Mouse (Mus musculus) heart, embryonic 16.5 days (tissue): ENCODE measurements around the gene Etfrf1. TPM values are rescaled to one million over a fixed set of nuclear protein-coding genes. Genes with fewer than 3 reads are reported as not detected.

Source experiments
- ATAC-seq: fragments of 200-750 bp; cut with Nextera tagmentation; replicated peaks from 2 replicates; pipeline ENCODE4 v1.8.0; 2017; ENCODE audit warnings: moderate number of reproducible peaks; ENCODE audit not compliant: insufficient read depth, low FRiP score; ENCODE audit errors: extremely low read depth
- H3K27ac ChIP-seq: fragments of 300-500 bp; sonication (generic); 2 replicates; pipeline ENCODE4 v1.5.1; 2014; ENCODE audit warnings: mild to moderate bottlenecking, low read length, control low read depth, moderate library complexity
- H3K27me3 ChIP-seq: fragments of 300-500 bp; sonication (generic); 2 replicates; pipeline ENCODE4 v1.6.1; 2014; ENCODE audit warnings: low read length, mixed read lengths; ENCODE audit not compliant: control insufficient read depth, insufficient read depth
- H3K36me3 ChIP-seq: fragments of 300-500 bp; sonication (generic); 2 replicates; pipeline ENCODE4 v1.6.1; 2014; ENCODE audit not compliant: control insufficient read depth, insufficient read depth
- H3K4me1 ChIP-seq: fragments of 300-500 bp; sonication (generic); 2 replicates; pipeline ENCODE4 v1.6.1; 2014; ENCODE audit warnings: low read length, mixed read lengths; ENCODE audit not compliant: control insufficient read depth, insufficient read depth
- H3K4me2 ChIP-seq: fragments of 300-500 bp; sonication (generic); 2 replicates; pipeline ENCODE4 v1.6.1; 2014; ENCODE audit warnings: low read depth, mild to moderate bottlenecking, control low read depth, low read length
- H3K4me3 ChIP-seq: fragments of 300-500 bp; sonication (generic); 2 replicates; pipeline ENCODE4 v1.5.1; 2014; ENCODE audit warnings: mild to moderate bottlenecking, control low read depth, low read length
- H3K9ac ChIP-seq: fragments of 300-500 bp; sonication (generic); 2 replicates; pipeline ENCODE4 v1.6.1; 2014; ENCODE audit warnings: low read length, control low read depth
- H3K9me3 ChIP-seq: fragments of 300-500 bp; sonication (generic); replicated peaks from 2 replicates; pipeline ENCODE4 v1.6.1; 2016; ENCODE audit warnings: low read length; ENCODE audit not compliant: control insufficient read depth
- WGBS: fragments of 180-500 bp; shearing (Covaris S2); extraction: QIAGEN DNeasy Blood & Tissue Kit; methylation state at CpG from one replicate; pipeline ENCODE4 v1.1.7; 2014; 5-methylcytosine and 5-hydroxymethylcytosine counted together
- polyA plus RNA-seq: library from polyadenylated mRNA; unstranded; fragments of >200 nt; fragmentation: Nextera tagmentation; extraction: Ambion mirVana; gene quantifications from 2 replicates; pipeline ENCODE4 v1.2.1, GENCODE M21; 2015

Gene Etfrf1
- polyA plus RNA-seq: 58.1 and 62.0 TPM in 2 replicates

- no peaks in the 10 kb centered on the region for H3K27me3 ChIP-seq
- peak within 1 kb of the TSS; percentile 98 for H3K9ac ChIP-seq
- peak within 1 kb of the TSS; percentile 99 for H3K27ac ChIP-seq
- H3K4me3 ChIP-seq: peak within 1 kb of the TSS; percentile 88
- H3K4me1 ChIP-seq: peaks cover 15% of the 10 kb centered on the region
- no peaks in the 10 kb centered on the region for H3K9me3 ChIP-seq
- WGBS: under 1% methylated on average over 36 of the region's 36 CpGs
- peak; percentile 100 for ATAC-seq
- peaks cover 3% of the 10 kb centered on the region; the same call in 1 of the 2 replicates for H3K36me3 ChIP-seq
- H3K4me2 ChIP-seq: peak within 1 kb of the TSS; percentile 90
Measured at GRCm38 (mm10) chr6:145210816-145211338, at the start of gene Etfrf1, which contains the start of gene Casc1. Gene Etfrf1 (plus strand): TSS chr6:145211134. Gene Casc1 (minus strand): TSS chr6:145211005.

GRCm38 (mm10) chr6:145171892-145172606 lies 38.9 kb upstream of the Etfrf1 start:
- ATAC-seq: peak; percentile 34
- Histone ChIP-seq H3K27ac (no peak overlapping the region), H3K9ac (no peak overlapping the region), H3K36me3 (no peaks in the 10 kb centered on the region), H3K9me3 (no peaks in the 10 kb centered on the region), H3K27me3 (peaks cover 4% of the 10 kb centered on the region; the same call in 1 of the 2 replicates), H3K4me3 (peak overlapping the region; percentile 26), H3K4me1 (peaks cover 25% of the 10 kb centered on the region), H3K4me2 (peak overlapping the region; percentile 61)
- 44% methylated on average over 14 of the region's 14 CpGs for WGBS

GRCm38 (mm10) chr6:145173781-145174191 lies 37.1 kb upstream of the Etfrf1 start:
- Histone ChIP-seq H3K9me3 (no peaks in the 10 kb centered on the region), H3K27ac (peak overlapping the region; percentile 46), H3K27me3 (peaks cover 4% of the 10 kb centered on the region; the same call in 1 of the 2 replicates), H3K4me1 (peaks cover 25% of the 10 kb centered on the region), H3K4me2 (peak overlapping the region; percentile 8; the same call in 1 of the 2 replicates), H3K36me3 (no peaks in the 10 kb centered on the region), H3K4me3 (no peak overlapping the region), H3K9ac (no peak overlapping the region; the same call in 1 of the 2 replicates)
- 10% methylated on average over 11 of the region's 11 CpGs for WGBS
- ATAC-seq: peak; percentile 82

- no peaks in the 10 kb centered on the region for H3K36me3 ChIP-seq
- H3K4me3 ChIP-seq: no peak overlapping the region
- peaks cover 25% of the 10 kb centered on the region for H3K4me1 ChIP-seq
- no peaks in the 10 kb centered on the region for H3K9me3 ChIP-seq
- no peak overlapping the region for H3K27ac ChIP-seq
- WGBS: 39% methylated on average over 9 of the region's 9 CpGs
- peaks cover 4% of the 10 kb centered on the region; the same call in 1 of the 2 replicates for H3K27me3 ChIP-seq
- ATAC-seq: no peak
- H3K4me2 ChIP-seq: 0 out of 2 replicates have a peak overlapping the region, but pooled peaks have one; percentile 11
- no peak overlapping the region for H3K9ac ChIP-seq
Measured at GRCm38 (mm10) chr6:145175571-145175981, 35.4 kb upstream of the Etfrf1 start.

- 72% methylated on average over 10 of the region's 10 CpGs for WGBS
- Histone ChIP-seq H3K9me3 (no peaks in the 10 kb centered on the region), H3K27ac (no peak overlapping the region), H3K4me1 (peaks cover 25% of the 10 kb centered on the region), H3K9ac (no peak overlapping the region), H3K4me3 (no peak overlapping the region), H3K27me3 (peaks cover 4% of the 10 kb centered on the region; the same call in 1 of the 2 replicates), H3K36me3 (no peaks in the 10 kb centered on the region), H3K4me2 (no peak overlapping the region)
- ATAC-seq: no peak
Measured at GRCm38 (mm10) chr6:145176474-145176873, 34.5 kb upstream of the Etfrf1 start.

GRCm38 (mm10) chr6:145179665-145180064 lies 31.3 kb upstream of the Etfrf1 start:
- Histone ChIP-seq H3K9me3 (no peaks in the 10 kb centered on the region), H3K9ac (no peak overlapping the region), H3K36me3 (no peaks in the 10 kb centered on the region), H3K4me1 (peaks cover 13% of the 10 kb centered on the region), H3K4me2 (no peak overlapping the region), H3K27me3 (peaks cover 4% of the 10 kb centered on the region; the same call in 1 of the 2 replicates), H3K27ac (no peak overlapping the region), H3K4me3 (no peak overlapping the region)
- 40% methylated on average over 6 of the region's 6 CpGs for WGBS
- no peak for ATAC-seq

- 15% methylated on average over 8 of the region's 8 CpGs for WGBS
- peak overlapping the region; percentile 30 for H3K4me3 ChIP-seq
Measured at GRCm38 (mm10) chr6:145182044-145182443, 28.9 kb upstream of the Etfrf1 start.

GRCm38 (mm10) chr6:145186096-145186495 lies 24.8 kb upstream of the Etfrf1 start:
- no peak overlapping the region for H3K27ac ChIP-seq
- 86% methylated on average over 1 of the region's 1 CpGs for WGBS
- H3K9me3 ChIP-seq: no peaks in the 10 kb centered on the region
- H3K4me2 ChIP-seq: no peak overlapping the region
- H3K36me3 ChIP-seq: no peaks in the 10 kb centered on the region
- H3K4me3 ChIP-seq: no peak overlapping the region
- ATAC-seq: no peak
- H3K4me1 ChIP-seq: peaks cover 7% of the 10 kb centered on the region
- no peaks in the 10 kb centered on the region for H3K27me3 ChIP-seq
- no peak overlapping the region for H3K9ac ChIP-seq

More at GRCm38 (mm10) chr6:145182044-145182443, 28.9 kb upstream of the Etfrf1 start:
- peak; percentile 83 for ATAC-seq
- H3K4me2 ChIP-seq: peak overlapping the region; percentile 49
- H3K36me3 ChIP-seq: no peaks in the 10 kb centered on the region
- H3K9me3 ChIP-seq: no peaks in the 10 kb centered on the region
- peak overlapping the region; percentile 67 for H3K27ac ChIP-seq
- no peaks in the 10 kb centered on the region for H3K27me3 ChIP-seq
- H3K9ac ChIP-seq: peak overlapping the region; percentile 8; the same call in 1 of the 2 replicates
- peaks cover 7% of the 10 kb centered on the region for H3K4me1 ChIP-seq
